14 mouse cellular contexts compared by ENCODE assay signal in genomic region chr7:56064876-56065275, GRCm38 (mm10). TPM values are rescaled to one million over a fixed set of nuclear protein-coding genes. Genes with fewer than 3 reads are reported as not detected.
DNase-seq lines count a peak whose midpoint lies in the region.
"Had no signal": no experiment of that assay in that cellular context is flagged by ENCODE, and none has a peak within 500 bp of the region (broad histone marks: within the 10 kb centered on the region; RNA-seq: fewer than 3 reads in every experiment).

No protein-coding gene starts in this region.

- intact Hi-C loops in heart, postnatal 14 days (cut with DNase I), result no loop called here

- DNase-seq in heart, adult 11 months, result peak; percentile 91
- no peak for DNase-seq in heart, postnatal 14 days
- DNase-seq in lung, postnatal 14 days, result peak; percentile 6
- DNase-seq in lung, postnatal 10 days, result no peak
- peak; percentile 32 for DNase-seq in adrenal gland, postnatal 25 days
- peak; percentile 78 to 88 for DNase-seq in kidney, postnatal 36 days
- DNase-seq in cerebellum, postnatal 14 days, result no peak
- DNase-seq in cerebellum, adult 11 months, result no peak
- DNase-seq: cerebellum, postnatal 25 days; forebrain, postnatal 0 days; gastrocnemius, postnatal 10 days; lung, adult 2 months; right cerebral cortex, adult 18-20 months; thymus, postnatal 36 days had no signal

RNA-seq across cellular contexts. Expression of gene Herc2, which starts 14.9 kb away (rescaled TPM):
- 10 to 100 TPM; 48.9 to 50.3 TPM for total RNA-seq in heart, postnatal 14 days (2021)
- 64.1 and 74.7 TPM in 2 replicates for total RNA-seq in adrenal gland, postnatal 25 days (2021)

RNA-seq across cellular contexts. Expression of gene Nipa1, which starts 45.1 kb away (rescaled TPM):
- total RNA-seq in heart, postnatal 14 days (2021), result 1 to 10 TPM; 4.6 to 4.8 TPM
- 5.1 and 7.6 TPM in 2 replicates for total RNA-seq in adrenal gland, postnatal 25 days (2021)

Comparison
In these comparisons a context has a peak if more than half of its experiments do, and no peak if none do; other contexts are left out.
1. DNase-seq: peak in heart, adult 11 months (single experiment), lung, postnatal 14 days (single experiment), adrenal gland, postnatal 25 days (single experiment) and kidney, postnatal 36 days (2 of 2); none in heart, postnatal 14 days (0 of 2), lung, postnatal 10 days (single experiment), cerebellum, postnatal 14 days (0 of 2) and cerebellum, adult 11 months (single experiment).